Mouse (Mus musculus) splenic B cell, adult 2 months (primary cell): ENCODE measurements at regions not wholly inside any gene's neighbourhood (a gene's known extent, or its start where the extent isn't known, plus 50 kb on each side); places are given as distances from the start of the nearest gene placed in this dataset.

ENCODE experiments used
- DNase-seq: peaks from one replicate; pipeline ENCODE4 v3.0.0-alpha.2; 2011; ENCODE audit warnings: low read depth, low spot score
- H3K27me3 ChIP-seq: 2 replicates; pipeline ENCODE4 v1.6.1; 2012; ENCODE audit warnings: mild to moderate bottlenecking, low read length, moderate library complexity, mixed read lengths; ENCODE audit not compliant: control insufficient read depth, poor library complexity, insufficient read depth, severe bottlenecking
- H3K36me3 ChIP-seq: 2 replicates; pipeline ENCODE4 v1.6.1; 2012; ENCODE audit warnings: mild to moderate bottlenecking, low read length, moderate library complexity, mixed read lengths; ENCODE audit not compliant: control insufficient read depth, poor library complexity, insufficient read depth, severe bottlenecking

DNA sequence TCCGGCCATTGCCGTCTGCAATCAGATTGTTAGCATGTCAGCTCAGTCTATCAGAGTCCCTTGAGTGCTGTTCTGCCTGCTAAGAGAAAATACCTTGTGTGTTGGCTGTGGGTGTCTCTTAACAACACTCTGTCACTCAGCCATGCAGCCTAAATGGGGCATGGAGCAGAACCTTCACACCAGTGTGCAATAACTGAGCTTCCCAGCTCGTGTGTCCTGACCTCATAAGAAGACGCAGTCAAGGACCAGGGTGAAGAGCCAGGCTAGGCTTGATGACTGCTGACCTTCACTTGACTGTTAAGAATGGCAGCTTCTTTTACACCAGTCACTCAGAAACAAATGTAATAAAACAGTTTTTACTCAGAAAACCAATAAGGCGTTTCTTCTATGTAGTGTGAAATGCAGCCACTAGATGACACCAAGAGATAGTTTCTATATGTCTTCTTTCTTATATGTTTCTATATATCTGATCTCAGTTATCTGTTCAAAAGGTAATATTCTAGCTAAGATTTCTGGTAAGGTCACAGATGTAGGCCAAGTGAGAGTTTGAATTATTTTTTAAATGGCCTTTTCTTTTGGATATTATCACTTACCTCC lies 584.0 kb downstream of the Isl1 start:
- DNase-seq, result no peak
- H3K36me3 ChIP-seq, result no peaks in the 10 kb centered on the region

GRCm38 (mm10) chr13:115719276-115719675 lies 590.2 kb downstream of the Isl1 start:
- no peaks in the 10 kb centered on the region for H3K27me3 ChIP-seq
- no peak for DNase-seq
- no peaks in the 10 kb centered on the region for H3K36me3 ChIP-seq

More for the DNA sequence above, 584.0 kb downstream of the Isl1 start:
- no peaks in the 10 kb centered on the region for H3K27me3 ChIP-seq

DNA sequence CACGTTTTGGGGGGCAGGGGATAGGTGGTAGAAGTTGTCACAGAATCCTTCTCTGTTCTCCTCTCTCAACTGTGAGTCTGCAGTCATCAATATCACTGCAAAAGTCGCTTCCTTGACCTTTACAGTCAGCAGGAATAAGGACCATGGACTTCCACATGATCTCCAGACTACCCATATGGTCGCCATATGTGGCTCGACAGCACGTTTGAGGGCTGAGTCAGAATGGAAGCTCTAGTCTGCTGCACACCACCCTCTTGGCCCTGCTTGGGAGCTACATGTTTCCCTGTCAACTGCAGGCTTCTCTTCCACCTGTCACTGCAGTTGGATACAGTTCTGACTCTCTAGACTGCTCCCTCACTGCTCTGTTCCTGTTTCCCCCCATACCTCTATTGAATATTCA lies 590.6 kb downstream of the Isl1 start:
- no peak for DNase-seq
- H3K27me3 ChIP-seq, result no peaks in the 10 kb centered on the region

DNA sequence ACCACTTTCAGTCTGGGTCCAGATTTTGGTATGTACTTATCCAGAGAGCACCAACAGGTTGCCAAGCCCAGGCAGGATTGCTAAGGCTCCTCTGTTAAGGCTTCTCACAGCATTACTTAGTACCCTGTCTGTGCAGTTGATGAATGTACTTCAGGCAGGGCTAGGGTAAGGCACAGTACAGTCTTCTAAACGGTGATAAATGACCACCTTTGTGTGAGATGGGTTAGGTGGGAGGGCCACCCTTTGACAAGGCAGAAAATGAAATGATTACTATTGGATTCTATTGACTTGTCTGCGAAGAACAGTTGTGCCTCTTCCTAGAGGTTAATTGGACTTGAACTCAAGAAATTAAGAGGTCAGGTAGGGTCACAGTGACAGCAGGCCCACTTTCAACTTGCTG lies 594.4 kb upstream of the Itga1 start:
- Histone ChIP-seq H3K27me3 (no peaks in the 10 kb centered on the region), H3K36me3 (no peaks in the 10 kb centered on the region)
- no peak for DNase-seq

More for the DNA sequence above, 590.6 kb downstream of the Isl1 start:
- H3K36me3 ChIP-seq, result no peaks in the 10 kb centered on the region

DNA sequence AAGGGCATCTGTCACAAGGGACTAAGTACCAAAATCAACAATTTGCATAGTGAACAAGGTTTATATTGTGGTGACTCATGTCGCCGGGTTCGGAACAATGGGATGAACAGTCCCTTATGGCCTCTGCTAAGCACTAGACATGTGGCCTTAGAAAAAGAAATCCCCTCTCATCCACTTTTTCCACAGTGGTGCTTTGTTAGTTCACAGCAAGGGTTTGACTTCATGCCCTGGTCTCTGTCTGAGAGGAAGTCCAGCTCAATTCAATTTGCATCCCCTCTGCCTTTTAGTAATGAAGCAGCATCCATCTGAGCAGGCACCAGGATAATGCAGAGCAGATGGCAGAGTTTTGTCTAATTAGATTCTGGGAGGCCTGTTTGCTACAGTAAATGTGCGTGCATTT lies 585.7 kb upstream of the Itga1 start:
- Histone ChIP-seq H3K27me3 (no peaks in the 10 kb centered on the region), H3K36me3 (no peaks in the 10 kb centered on the region)
- no peak for DNase-seq

DNA sequence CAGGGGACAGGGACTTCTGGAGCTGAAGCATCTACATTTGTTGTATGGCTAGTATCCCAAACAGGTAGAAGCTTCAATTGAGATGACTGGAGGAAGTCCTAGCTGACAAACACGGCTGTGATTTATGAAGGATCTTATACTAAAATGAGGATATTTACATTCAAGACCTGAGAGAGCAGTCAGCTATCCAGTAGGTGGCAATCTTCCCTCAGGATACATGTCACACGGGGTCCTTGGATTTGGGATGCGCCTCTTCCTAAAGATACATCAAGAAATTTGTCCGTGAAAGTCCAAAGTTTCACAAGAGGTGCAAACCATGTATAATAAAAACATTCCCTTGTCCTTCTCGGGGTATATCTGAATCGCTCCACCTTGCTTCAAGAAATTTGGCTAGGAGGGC lies 577.8 kb upstream of the Itga1 start:
- Histone ChIP-seq H3K36me3 (no peaks in the 10 kb centered on the region), H3K27me3 (no peaks in the 10 kb centered on the region)
- DNase-seq, result no peak

DNA sequence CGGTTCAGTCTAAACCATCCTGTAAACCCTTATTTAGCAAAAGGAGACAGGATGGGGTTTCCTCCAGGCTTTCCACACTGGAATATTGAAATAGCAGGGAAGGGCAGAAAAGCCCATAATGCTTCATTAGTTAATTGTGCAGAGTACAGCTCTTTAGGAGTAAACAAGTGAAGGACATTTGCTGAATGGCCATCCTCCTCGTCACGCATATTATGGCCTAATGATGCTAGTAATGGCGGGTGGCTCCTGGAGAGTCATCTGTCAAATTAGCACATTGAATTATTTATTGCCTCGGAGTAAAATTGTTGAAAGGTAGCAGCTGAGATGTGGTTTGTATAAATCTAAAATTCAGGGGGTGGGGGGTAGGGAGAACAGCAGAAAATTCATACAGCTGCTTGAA lies 575.1 kb upstream of the Itga1 start:
- no peak for DNase-seq
- H3K27me3 ChIP-seq, result no peaks in the 10 kb centered on the region
- H3K36me3 ChIP-seq, result no peaks in the 10 kb centered on the region

DNA sequence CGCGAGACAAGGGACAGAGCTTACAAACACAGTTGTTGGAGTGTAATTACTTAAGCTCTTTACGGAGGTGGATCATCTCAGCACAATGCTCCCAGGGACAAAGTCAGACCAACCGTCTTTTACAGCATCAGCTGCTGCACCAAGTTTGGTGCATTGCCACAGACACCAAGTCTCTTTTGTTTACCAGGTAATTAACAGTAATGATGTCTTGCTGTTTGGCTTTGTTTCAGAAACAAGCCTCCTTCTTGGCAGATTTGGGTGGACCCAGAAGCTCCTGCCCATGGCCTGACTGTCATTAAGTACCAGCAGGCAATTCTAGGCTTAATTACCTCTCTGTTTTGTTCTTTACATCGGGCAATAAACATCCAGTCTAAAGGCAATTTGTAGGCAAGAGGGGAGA lies 572.0 kb upstream of the Itga1 start:
- H3K36me3 ChIP-seq, result no peaks in the 10 kb centered on the region
- no peaks in the 10 kb centered on the region for H3K27me3 ChIP-seq
- no peak for DNase-seq

DNA sequence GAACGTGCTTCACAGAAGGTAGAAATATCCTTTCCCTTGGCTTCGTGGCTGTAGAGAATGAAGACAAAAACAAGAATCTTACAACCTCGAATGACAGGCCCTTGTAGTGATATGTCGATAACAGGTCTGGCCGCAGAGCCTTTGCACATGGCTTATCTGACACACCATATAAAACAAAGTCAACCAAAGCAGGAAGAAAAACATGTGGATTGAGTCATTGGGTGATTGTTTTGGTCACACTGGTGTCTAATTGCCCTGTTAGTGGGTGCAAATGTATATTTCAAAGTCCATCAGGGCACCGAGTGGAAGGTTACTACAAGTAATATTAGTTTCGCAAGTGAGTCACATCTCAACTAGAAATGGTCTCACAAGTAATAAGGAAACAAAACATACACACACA lies 569.9 kb upstream of the Itga1 start:
- no peak for DNase-seq
- no peaks in the 10 kb centered on the region for H3K27me3 ChIP-seq
- no peaks in the 10 kb centered on the region for H3K36me3 ChIP-seq

GRCm38 (mm10) chr13:115669516-115669915 lies 567.8 kb upstream of the Itga1 start:
- no peaks in the 10 kb centered on the region for H3K27me3 ChIP-seq
- DNase-seq, result no peak
- no peaks in the 10 kb centered on the region for H3K36me3 ChIP-seq

GRCm38 (mm10) chr13:115655134-115655533 lies 553.4 kb upstream of the Itga1 start:
- no peak for DNase-seq
- Histone ChIP-seq H3K36me3 (no peaks in the 10 kb centered on the region), H3K27me3 (no peaks in the 10 kb centered on the region)

DNA sequence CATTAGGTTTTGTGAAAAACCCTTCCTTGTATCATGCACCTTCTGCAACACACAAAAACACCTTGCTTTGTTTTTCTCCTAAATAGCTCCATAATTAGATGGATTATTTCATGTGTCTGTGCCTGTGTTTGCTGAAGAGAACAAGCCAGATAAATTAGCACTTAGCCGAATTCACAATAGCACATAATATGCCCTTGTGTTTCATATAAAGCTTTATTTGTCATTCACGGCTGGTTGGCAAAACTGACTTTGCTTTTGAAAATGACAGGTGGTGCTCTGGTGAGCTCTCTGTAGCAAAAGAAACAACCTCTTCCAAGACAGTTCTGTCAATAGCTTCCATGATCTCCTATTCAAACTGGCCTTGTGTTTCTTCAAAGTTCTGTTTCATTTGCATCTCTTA lies 551.2 kb upstream of the Itga1 start:
- H3K36me3 ChIP-seq, result no peaks in the 10 kb centered on the region

GRCm38 (mm10) chr13:115652352-115652751 lies 550.6 kb upstream of the Itga1 start:
- no peaks in the 10 kb centered on the region for H3K27me3 ChIP-seq
- H3K36me3 ChIP-seq, result no peaks in the 10 kb centered on the region
- no peak for DNase-seq

More for the DNA sequence above, 551.2 kb upstream of the Itga1 start:
- no peak for DNase-seq
- H3K27me3 ChIP-seq, result no peaks in the 10 kb centered on the region

DNA sequence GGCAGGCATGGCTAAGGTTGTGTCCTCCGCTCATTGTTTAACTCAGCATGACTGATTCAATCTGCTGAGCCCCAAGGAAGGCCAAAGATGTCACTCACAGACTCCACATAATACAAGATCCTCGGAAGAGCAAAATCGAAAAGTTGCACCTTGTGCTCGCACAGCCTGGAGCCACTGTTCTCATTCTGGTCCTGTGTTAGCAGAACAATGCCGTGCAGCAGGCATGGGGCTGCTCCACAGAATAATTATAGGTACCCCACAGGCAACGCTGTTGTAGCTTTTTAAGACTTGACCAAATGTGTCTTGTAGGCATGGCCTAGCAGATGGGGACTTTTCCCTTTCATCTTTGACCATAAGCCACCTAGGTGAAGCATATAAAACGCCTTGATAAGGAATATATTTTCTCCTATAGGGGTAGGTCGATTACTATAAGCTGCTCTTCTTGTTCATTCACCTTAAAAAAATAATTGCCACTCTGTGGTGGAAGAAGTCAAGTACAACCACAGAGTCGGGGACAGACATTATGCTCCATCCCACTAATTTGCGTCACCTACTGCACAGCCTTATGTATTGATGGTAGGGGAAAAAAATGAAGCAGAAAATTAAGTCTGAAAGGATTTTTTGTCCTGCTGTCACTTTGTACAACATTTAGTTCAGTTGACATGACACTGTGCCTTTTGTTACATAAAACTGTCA lies 529.8 kb upstream of the Itga1 start:
- Histone ChIP-seq H3K36me3 (no peaks in the 10 kb centered on the region), H3K27me3 (no peaks in the 10 kb centered on the region)
- DNase-seq, result no peak

GRCm38 (mm10) chr13:115630603-115631002 lies 528.8 kb upstream of the Itga1 start:
- no peak for DNase-seq
- H3K27me3 ChIP-seq, result no peaks in the 10 kb centered on the region
- no peaks in the 10 kb centered on the region for H3K36me3 ChIP-seq

DNA sequence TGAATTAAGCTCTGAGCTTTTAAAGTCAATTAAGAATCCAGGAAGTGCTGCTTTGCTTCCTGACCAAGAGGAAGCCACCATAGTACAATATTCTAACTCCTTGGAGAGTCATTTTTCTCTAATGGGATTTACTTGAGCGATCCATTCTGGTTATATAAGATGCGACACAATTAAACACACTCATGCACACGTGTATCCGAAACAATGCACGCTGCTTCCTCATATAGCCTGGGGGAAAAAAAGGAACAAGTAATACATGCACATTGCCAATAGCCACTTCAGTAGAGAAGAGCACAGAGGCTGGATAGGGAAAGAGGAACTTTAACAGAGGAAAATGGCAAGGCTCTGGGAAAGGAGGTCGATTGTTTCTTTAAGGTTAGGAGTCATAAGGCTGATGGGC lies 511.4 kb upstream of the Itga1 start:
- no peak for DNase-seq
- Histone ChIP-seq H3K27me3 (no peaks in the 10 kb centered on the region), H3K36me3 (no peaks in the 10 kb centered on the region)
